Mouse (Mus musculus) kidney, postnatal 10 days (tissue): Measurements from ENCODE around the gene Gm2a.
"Not testable (repeated sequence)": the region's sequence is repeated elsewhere in the genome, so short reads cannot be mapped to it uniquely, and the experiment has no call there.

ENCODE experiments used
- DNase-seq: peaks from one replicate; pipeline ENCODE4 v3.0.0; 2021; ENCODE audit warnings: mixed read lengths

The Gm2a gene

GRCm38 (mm10) chr11:55098189-55098915 lies 437 bp downstream of the Gm2a start:
- DNase-seq, result no peak

- DNase-seq, result no peak
These were observed 1.3 kb downstream of the Gm2a start for GRCm38 (mm10) chr11:55099019-55099771.

- no peak for DNase-seq
These were observed 2.0 kb downstream of the Gm2a start for GRCm38 (mm10) chr11:55099868-55100267.

- DNase-seq, result no peak
These were observed 4.1 kb downstream of the Gm2a start for GRCm38 (mm10) chr11:55102015-55102414.

GRCm38 (mm10) chr11:55103229-55103628 lies 5.3 kb downstream of the Gm2a start:
- peak; percentile 50 for DNase-seq

GRCm38 (mm10) chr11:55105389-55105788 lies 7.5 kb downstream of the Gm2a start:
- DNase-seq, result peak; percentile 50

- DNase-seq, result no peak
These were observed 8.7 kb downstream of the Gm2a start for GRCm38 (mm10) chr11:55106636-55107035.

GRCm38 (mm10) chr11:55109521-55110300 lies 11.8 kb downstream of the Gm2a start:
- DNase-seq, result no peak

- DNase-seq, result peak; percentile 42
These were observed 12.8 kb downstream of the Gm2a start for GRCm38 (mm10) chr11:55110566-55111169.

GRCm38 (mm10) chr11:55113209-55113860 lies 15.4 kb downstream of the Gm2a start:
- no peak for DNase-seq

GRCm38 (mm10) chr11:55113861-55114250 lies 15.9 kb downstream of the Gm2a start:
- DNase-seq, result not testable (repeated sequence)

GRCm38 (mm10) chr11:55114291-55114690 lies 16.4 kb downstream of the Gm2a start:
- no peak for DNase-seq

- DNase-seq, result no peak
These were observed 18.1 kb downstream of the Gm2a start for GRCm38 (mm10) chr11:55116004-55116403.

GRCm38 (mm10) chr11:55117031-55117430 lies 19.1 kb downstream of the Gm2a start:
- DNase-seq, result no peak

- no peak for DNase-seq
These were observed 22.4 kb downstream of the Gm2a start for GRCm38 (mm10) chr11:55120279-55120678.

GRCm38 (mm10) chr11:55120821-55121271 lies 22.9 kb downstream of the Gm2a start:
- DNase-seq, result no peak

- no peak for DNase-seq
These were observed 23.5 kb downstream of the Gm2a start for GRCm38 (mm10) chr11:55121430-55121829.

GRCm38 (mm10) chr11:55126663-55127062 lies 28.7 kb downstream of the Gm2a start:
- DNase-seq, result no peak

- no peak for DNase-seq
These were observed 30.0 kb downstream of the Gm2a start for GRCm38 (mm10) chr11:55127937-55128336.

GRCm38 (mm10) chr11:55128411-55128810 lies 30.5 kb downstream of the Gm2a start:
- DNase-seq, result no peak

GRCm38 (mm10) chr11:55131077-55131742 lies 33.3 kb downstream of the Gm2a start:
- no peak for DNase-seq

- no peak for DNase-seq
These were observed 34.0 kb downstream of the Gm2a start for GRCm38 (mm10) chr11:55131946-55132345.
